Mouse (Mus musculus) liver, embryonic 13.5 days (tissue): ENCODE data around the gene Slc6a3. TPM values are rescaled to one million over a fixed set of nuclear protein-coding genes. Genes with fewer than 3 reads are reported as not detected.

Experiments
- ATAC-seq: fragments of 200-750 bp; cut with Nextera tagmentation; 2 replicates; pipeline ENCODE4 v1.8.0; 2017; ENCODE audit warnings: low read depth, mild to moderate bottlenecking, moderate number of reproducible peaks, moderate library complexity
- DNase-seq: peaks from one replicate; pipeline ENCODE4 v3.0.0; 2022
- H3K27ac ChIP-seq: fragments of 300-500 bp; sonication (generic); 2 replicates; pipeline ENCODE4 v1.5.1; 2015; ENCODE audit warnings: moderate library complexity, mild to moderate bottlenecking, inconsistent platforms
- H3K27me3 ChIP-seq: fragments of 300-500 bp; sonication (generic); 2 replicates; pipeline ENCODE4 v1.6.1; 2015; ENCODE audit warnings: mild to moderate bottlenecking, inconsistent platforms
- H3K36me3 ChIP-seq: fragments of 300-500 bp; sonication (generic); 2 replicates; pipeline ENCODE4 v1.6.1; 2015; ENCODE audit warnings: mild to moderate bottlenecking, inconsistent platforms
- H3K4me1 ChIP-seq: fragments of 300-500 bp; sonication (generic); replicated peaks from 2 replicates; pipeline ENCODE4 v1.6.1; 2015; ENCODE audit warnings: inconsistent platforms
- H3K4me2 ChIP-seq: fragments of 300-500 bp; sonication (generic); 2 replicates; pipeline ENCODE4 v1.6.1; 2015; ENCODE audit warnings: inconsistent platforms, mild to moderate bottlenecking, moderate library complexity
- H3K4me3 ChIP-seq: fragments of 300-500 bp; sonication (generic); replicated peaks from 2 replicates; pipeline ENCODE4 v1.5.1; 2015; ENCODE audit warnings: mild to moderate bottlenecking, inconsistent platforms
- H3K9ac ChIP-seq: fragments of 300-500 bp; sonication (generic); 2 replicates; pipeline ENCODE4 v1.6.1; 2015; ENCODE audit warnings: mild to moderate bottlenecking, inconsistent platforms
- H3K9me3 ChIP-seq: fragments of 300-500 bp; sonication (generic); replicated peaks from 2 replicates; pipeline ENCODE4 v1.6.1; 2016; ENCODE audit warnings: inconsistent platforms
- WGBS: fragments of 180-500 bp; shearing (Covaris S2); methylation state at CpG from one replicate; pipeline ENCODE4 v1.1.7; 2015; ENCODE audit not compliant: insufficient replicate concordance; 5-methylcytosine and 5-hydroxymethylcytosine counted together
- polyA plus RNA-seq: library from polyadenylated mRNA; unstranded; fragments of >200 nt; fragmentation: Nextera tagmentation; extraction: Ambion mirVana; gene quantifications from 2 replicates; pipeline ENCODE4 v1.2.1, GENCODE M21; 2015

The Slc6a3 gene
- 0.70 and 1.0 TPM in 2 replicates for polyA plus RNA-seq

DNA sequence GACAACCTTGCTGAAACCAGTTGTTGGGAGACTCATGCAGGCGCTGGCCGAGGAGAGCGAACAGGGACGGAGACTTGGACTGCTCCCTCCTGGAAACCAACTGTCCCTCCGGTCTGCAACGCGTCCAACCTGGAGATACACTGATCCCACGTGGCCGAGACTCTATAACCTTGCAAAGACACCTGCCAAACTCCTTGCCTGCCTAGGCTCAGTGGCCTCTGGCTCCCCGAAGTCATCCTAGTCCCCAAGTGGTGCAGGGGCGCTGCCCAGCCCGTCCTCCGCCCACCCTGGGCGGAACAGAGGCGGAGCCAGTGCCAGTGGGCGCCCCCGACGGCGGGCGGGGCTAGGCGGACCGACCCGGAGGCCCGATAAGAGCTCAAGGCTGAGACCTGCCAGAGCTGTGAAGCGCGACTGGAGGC is at the start of gene Slc6a3:
TSS of gene Slc6a3 (plus strand) at position 345 of the 419 bp plus-strand sequence.
- H3K4me1 ChIP-seq = peaks cover 35% of the 10 kb centered on the region
- peak within 1 kb of the TSS; percentile 59 for H3K9ac ChIP-seq
- H3K27me3 ChIP-seq = peaks cover 61% of the 10 kb centered on the region
- ATAC-seq = peak; percentile 98
- no peaks in the 10 kb centered on the region for H3K36me3 ChIP-seq
- peak; percentile 85 for DNase-seq
- peak within 1 kb of the TSS; percentile 71 for H3K4me2 ChIP-seq
- no peaks in the 10 kb centered on the region for H3K9me3 ChIP-seq
- peak within 1 kb of the TSS; percentile 30 for H3K27ac ChIP-seq
- H3K4me3 ChIP-seq = peak within 1 kb of the TSS; percentile 53
- under 1% methylated on average over 26 of the region's 26 CpGs for WGBS

DNA sequence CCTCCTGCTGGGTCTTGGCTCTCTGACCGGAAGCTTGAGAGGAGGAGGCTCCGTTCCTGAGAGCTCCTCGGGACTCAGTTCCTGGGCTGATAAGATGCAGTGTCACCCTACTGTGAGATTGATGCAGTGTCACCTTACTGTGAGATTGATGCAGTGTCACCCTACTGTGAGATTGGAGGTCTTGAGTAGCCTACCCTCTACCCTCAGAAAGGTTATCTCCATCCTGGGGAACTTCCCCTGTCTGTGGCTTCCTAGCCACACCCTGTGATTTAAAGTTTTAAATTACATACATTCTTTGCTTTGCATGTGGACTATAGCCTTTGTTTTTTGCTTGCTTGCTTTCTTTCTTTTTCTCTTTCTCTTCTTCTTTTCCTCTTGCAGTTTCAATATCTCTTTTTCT is 48.4 kb upstream of the Slc6a3 start:
- no peaks in the 10 kb centered on the region for H3K27me3 ChIP-seq
- WGBS = 31% methylated on average over 3 of the region's 3 CpGs
- DNase-seq = no peak
- H3K9me3 ChIP-seq = no peaks in the 10 kb centered on the region
- no peak overlapping the region for H3K4me3 ChIP-seq
- H3K27ac ChIP-seq = no peak overlapping the region
- no peak overlapping the region for H3K9ac ChIP-seq
- H3K36me3 ChIP-seq = peaks cover 100% of the 10 kb centered on the region
- H3K4me1 ChIP-seq = peaks cover 97% of the 10 kb centered on the region
- H3K4me2 ChIP-seq = no peak overlapping the region
- ATAC-seq = peak; percentile 10; the same call in 1 of the 2 replicates

DNA sequence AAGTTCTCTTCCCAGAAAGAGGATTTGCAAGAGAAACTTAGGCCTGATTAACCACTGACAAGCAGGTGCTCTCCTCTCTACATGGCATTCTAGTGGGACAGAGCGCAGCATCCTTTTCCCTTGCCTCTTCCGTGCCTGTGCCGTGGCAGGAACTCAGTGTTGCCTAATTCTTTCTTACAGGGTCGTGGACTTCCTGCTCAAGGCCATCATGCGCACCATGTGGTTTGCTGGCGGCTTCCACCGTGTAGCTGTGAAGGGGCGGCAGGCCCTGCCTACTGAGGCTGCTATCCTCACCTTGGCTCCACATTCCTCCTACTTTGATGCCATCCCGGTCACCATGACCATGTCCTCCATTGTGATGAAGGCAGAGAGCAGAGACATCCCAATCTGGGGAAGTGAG is 47.8 kb upstream of the Slc6a3 start:
- Histone ChIP-seq H3K27ac (peak overlapping the region; percentile 70), H3K4me2 (no peak overlapping the region), H3K9ac (no peak overlapping the region), H3K4me3 (no peak overlapping the region), H3K36me3 (peaks cover 100% of the 10 kb centered on the region), H3K4me1 (peaks cover 97% of the 10 kb centered on the region), H3K9me3 (no peaks in the 10 kb centered on the region), H3K27me3 (no peaks in the 10 kb centered on the region)
- 59% methylated on average over 9 of the region's 9 CpGs for WGBS
- DNase-seq (no peak), ATAC-seq (no peak)

DNA sequence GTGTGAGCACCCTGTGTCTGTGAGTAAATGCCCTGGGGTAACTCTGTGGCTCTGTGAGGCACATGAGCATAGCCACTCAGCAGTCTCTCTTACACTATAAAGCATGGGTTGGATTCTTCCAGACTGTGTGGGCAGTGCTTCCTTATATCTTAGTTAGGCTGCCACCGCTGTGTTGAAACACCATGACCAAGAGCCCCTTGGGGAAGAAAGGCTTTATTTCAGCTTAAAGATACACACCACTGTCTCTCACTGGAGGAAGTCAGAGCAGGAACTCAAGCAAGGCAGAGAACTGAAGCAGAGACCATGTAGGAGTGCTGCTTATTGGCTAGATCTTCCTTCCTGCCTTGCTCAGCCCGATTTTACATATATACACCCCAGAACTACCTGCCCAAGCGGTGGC is 46.6 kb upstream of the Slc6a3 start:
- ATAC-seq (no peak), DNase-seq (no peak)
- Histone ChIP-seq H3K27ac (peak overlapping the region; percentile 70), H3K4me3 (no peak overlapping the region), H3K4me1 (peaks cover 97% of the 10 kb centered on the region), H3K9me3 (no peaks in the 10 kb centered on the region), H3K4me2 (no peak overlapping the region), H3K9ac (0 out of 2 replicates have a peak overlapping the region, but pooled peaks have one; percentile 14), H3K36me3 (peaks cover 100% of the 10 kb centered on the region), H3K27me3 (no peaks in the 10 kb centered on the region)
- 74% methylated on average over 3 of the region's 3 CpGs for WGBS

DNA sequence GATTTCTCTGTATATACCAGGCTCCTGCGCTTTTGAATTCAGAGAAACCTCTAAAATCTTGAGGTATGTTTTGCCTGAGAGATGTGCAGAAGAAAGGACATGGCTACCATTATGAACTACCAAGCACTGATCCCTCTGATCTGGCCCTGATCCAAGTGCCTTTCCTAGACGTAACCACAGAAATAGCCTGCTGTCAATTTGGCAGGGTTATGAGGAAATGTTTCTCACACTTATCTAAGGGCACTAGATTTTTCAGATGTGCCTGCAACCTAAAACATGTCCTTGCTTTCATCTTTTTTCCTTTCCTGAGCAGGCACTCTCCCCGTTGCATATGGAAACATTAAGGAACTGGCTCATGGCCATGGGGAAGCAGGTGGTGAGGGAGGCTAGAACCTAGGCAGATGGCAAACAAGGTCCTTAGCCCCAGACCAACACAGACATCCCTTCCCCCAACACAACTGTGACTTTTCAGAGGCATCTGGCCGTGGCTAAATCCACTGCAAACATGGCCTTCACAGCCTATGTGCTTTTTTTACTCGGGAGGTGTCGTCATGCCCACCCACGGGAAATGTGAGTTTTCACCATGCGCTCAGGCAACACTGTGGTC is 45.9 kb upstream of the Slc6a3 start:
- Histone ChIP-seq H3K4me3 (no peak overlapping the region), H3K27ac (peak overlapping the region; percentile 70), H3K36me3 (peaks cover 100% of the 10 kb centered on the region), H3K9me3 (no peaks in the 10 kb centered on the region), H3K4me2 (no peak overlapping the region), H3K4me1 (peaks cover 97% of the 10 kb centered on the region), H3K27me3 (no peaks in the 10 kb centered on the region), H3K9ac (peak overlapping the region; percentile 10; the same call in 1 of the 2 replicates)
- 85% methylated on average over 8 of the region's 8 CpGs for WGBS
- DNase-seq (no peak), ATAC-seq (no peak)

DNA sequence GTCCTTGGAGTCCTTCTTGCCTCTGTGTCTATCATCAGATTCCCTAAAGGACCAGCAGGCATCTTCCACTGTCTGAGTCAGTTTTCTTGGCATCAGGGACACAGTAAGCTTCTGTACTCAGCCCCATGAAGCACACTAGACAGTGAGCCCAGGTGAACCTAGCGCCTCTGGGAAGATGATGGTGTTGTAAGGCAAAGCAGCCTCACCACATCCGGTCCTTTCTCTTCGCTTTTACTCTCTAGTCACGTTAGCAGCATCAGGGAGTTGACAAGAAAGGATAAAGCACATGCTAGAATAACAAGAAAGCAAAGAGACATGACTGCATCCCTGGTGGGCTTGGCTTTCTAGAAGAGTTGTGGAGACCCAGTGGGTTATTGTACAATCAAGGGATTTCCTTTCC is 43.4 kb upstream of the Slc6a3 start:
- ATAC-seq = no peak
- 87% methylated on average over 4 of the region's 4 CpGs for WGBS
- Histone ChIP-seq H3K9me3 (no peaks in the 10 kb centered on the region), H3K4me2 (no peak overlapping the region), H3K4me3 (no peak overlapping the region), H3K27me3 (no peaks in the 10 kb centered on the region), H3K4me1 (peaks cover 100% of the 10 kb centered on the region), H3K36me3 (peaks cover 100% of the 10 kb centered on the region), H3K9ac (peak overlapping the region; percentile 48), H3K27ac (peak overlapping the region; percentile 70)
- no peak for DNase-seq

DNA sequence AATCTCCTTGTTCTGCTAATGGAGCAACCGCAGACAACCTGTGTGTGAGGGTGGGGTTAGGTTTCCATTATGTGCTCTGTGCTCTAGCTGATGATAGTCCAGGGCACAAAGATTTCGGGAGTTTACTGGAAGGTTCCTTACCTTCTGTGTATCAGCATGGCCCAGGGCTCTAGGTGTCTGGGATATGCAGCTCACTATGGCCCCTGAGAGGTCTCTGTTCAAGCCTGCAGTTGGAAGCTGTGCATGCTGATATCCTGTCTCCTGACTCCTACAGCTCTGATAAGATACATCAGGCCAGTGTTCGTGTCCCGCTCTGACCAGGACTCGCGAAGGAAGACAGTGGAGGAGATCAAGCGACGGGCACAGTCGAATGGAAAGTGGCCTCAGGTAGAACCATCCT is 42.0 kb upstream of the Slc6a3 start:
- Histone ChIP-seq H3K4me3 (no peak overlapping the region), H3K4me2 (no peak overlapping the region), H3K27me3 (no peaks in the 10 kb centered on the region), H3K36me3 (peaks cover 100% of the 10 kb centered on the region), H3K9ac (0 out of 2 replicates have a peak overlapping the region, but pooled peaks have one; percentile 1), H3K4me1 (peaks cover 100% of the 10 kb centered on the region), H3K9me3 (no peaks in the 10 kb centered on the region), H3K27ac (peak overlapping the region; percentile 70)
- DNase-seq (no peak), ATAC-seq (peak; percentile 63)
- 67% methylated on average over 9 of the region's 9 CpGs for WGBS

DNA sequence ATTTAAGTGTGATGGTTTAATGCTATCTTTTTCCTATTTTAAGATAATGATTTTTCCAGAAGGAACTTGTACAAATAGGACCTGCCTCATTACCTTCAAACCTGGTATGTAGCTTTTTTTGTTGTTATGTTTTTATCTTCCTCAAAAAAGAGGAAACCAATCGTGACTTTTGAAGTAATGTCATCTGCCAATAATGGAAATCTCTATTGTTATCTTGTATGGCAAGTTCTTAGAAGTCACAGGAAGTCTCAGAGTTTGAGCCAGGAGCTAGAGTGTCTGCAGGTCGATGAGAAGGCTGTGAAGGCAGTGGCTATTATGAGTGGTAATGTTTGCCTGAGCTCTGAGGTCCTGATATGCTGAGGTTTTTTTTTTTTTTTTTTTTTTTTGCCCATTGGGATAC is 40.4 kb upstream of the Slc6a3 start:
- peaks cover 100% of the 10 kb centered on the region for H3K4me1 ChIP-seq
- no peaks in the 10 kb centered on the region for H3K9me3 ChIP-seq
- H3K4me3 ChIP-seq = no peak overlapping the region
- no peak overlapping the region for H3K9ac ChIP-seq
- no peak for ATAC-seq
- no peaks in the 10 kb centered on the region for H3K27me3 ChIP-seq
- WGBS = 32% methylated on average over 2 of the region's 2 CpGs
- peaks cover 100% of the 10 kb centered on the region for H3K36me3 ChIP-seq
- H3K4me2 ChIP-seq = no peak overlapping the region
- DNase-seq = no peak
- H3K27ac ChIP-seq = peak overlapping the region; percentile 95

DNA sequence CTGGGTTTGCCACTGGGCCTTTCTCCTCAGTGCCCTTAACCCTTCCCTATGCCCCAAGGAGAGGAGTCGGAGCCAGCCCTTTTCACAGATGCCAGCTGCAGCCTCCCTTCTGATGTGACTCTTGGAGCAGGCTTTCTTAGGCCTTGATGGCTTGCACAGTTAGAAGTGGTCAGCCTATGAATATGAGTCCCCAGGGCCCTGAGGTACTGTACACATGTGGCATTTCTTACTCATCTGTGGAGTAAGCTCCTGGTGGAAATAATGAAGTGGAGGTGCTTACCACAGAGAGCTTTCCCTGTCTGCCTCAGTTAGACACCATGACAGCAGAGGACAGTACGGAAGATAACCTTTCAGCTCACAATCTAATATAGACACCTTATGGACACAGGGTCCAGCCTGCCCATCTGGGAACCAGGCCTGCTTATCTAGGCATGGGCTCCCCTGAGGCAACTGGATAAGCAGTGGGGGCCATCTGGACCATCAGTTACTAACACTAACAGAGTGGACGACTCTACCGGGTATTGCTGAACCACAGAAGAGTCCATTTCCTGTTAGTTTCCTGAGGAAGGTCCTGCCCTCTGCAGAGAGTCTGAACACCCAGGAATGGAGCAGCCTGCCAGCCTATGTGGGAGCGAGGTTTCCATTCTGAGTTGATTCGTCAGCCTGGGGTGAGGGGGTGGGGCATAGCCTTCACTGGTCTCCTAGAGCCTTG is 36.5 kb upstream of the Slc6a3 start:
- WGBS = 24% methylated on average over 6 of the region's 6 CpGs
- Histone ChIP-seq H3K4me3 (peak overlapping the region; percentile 15), H3K9me3 (no peaks in the 10 kb centered on the region), H3K27me3 (no peaks in the 10 kb centered on the region), H3K4me2 (peak overlapping the region; percentile 50), H3K9ac (peak overlapping the region; percentile 74), H3K36me3 (peaks cover 99% of the 10 kb centered on the region), H3K4me1 (peaks cover 78% of the 10 kb centered on the region), H3K27ac (peak overlapping the region; percentile 95)
- DNase-seq (peak; percentile 84), ATAC-seq (peak; percentile 95)

DNA sequence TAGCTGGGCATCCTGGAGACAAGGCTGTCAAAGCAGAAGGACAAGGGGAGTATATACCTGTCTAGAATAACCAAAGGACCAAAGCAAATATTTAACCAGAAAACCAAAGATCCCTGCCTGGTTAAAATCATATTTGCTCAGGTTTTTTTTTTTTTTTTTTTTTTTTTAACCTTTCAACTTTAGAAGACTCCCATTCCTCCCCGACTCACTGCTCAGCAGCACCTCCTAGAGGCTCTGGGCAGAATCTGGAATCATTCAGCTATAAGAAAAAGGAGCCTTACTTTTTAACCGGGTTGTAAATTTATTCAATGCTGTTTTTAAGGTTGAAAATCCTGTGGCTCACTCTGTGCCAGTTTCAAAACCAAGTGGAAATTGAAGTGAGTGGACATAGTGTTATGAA is 33.8 kb upstream of the Slc6a3 start:
- no peaks in the 10 kb centered on the region for H3K27me3 ChIP-seq
- peaks cover 53% of the 10 kb centered on the region for H3K4me1 ChIP-seq
- H3K27ac ChIP-seq = peak overlapping the region; percentile 95
- no peaks in the 10 kb centered on the region for H3K9me3 ChIP-seq
- WGBS = 59% methylated on average over 2 of the region's 2 CpGs
- ATAC-seq = no peak
- peaks cover 99% of the 10 kb centered on the region for H3K36me3 ChIP-seq
- H3K4me2 ChIP-seq = no peak overlapping the region
- no peak overlapping the region for H3K4me3 ChIP-seq
- H3K9ac ChIP-seq = no peak overlapping the region
- DNase-seq = no peak

DNA sequence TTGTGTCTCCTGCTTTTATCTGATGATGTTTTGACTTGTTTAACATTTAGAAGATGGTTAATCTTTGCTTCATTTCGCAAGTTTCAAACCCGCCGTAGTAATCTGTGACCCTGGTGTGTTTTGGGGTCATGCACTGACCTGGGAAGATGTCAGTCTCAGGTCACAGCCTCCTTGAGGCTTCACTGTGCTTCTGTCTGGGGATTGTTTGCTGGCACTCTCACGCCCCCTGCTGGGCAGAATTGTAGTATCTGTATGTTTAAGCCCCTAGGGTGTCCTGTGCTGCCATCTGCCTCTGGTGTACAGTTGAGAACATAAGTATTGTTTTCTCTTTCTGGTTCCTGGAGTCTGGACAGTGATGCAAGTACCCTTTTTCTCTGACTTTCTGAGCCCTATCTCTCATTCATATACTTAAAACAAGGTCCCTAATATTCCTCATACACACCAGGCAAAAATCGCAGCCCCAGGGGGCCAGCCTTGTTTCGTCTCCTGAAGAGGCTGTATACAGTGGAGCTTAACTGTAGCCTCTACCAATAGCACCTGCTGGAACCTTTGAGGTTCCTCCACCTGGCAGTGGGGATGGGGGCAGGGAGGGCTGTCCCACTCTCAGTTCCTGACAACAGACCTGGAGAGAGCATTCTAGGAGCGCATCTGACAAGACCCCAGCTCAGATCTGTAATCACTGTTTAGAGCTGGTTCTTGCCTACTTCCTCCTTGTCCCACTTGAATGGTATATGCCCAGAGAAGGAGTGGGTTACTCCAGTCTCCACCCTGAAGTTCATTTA is 30.7 kb upstream of the Slc6a3 start:
- H3K4me3 ChIP-seq = no peak overlapping the region
- no peak overlapping the region; the same call in 1 of the 2 replicates for H3K27ac ChIP-seq
- peak; percentile 64 for DNase-seq
- no peak overlapping the region for H3K9ac ChIP-seq
- ATAC-seq = peak; percentile 62
- no peaks in the 10 kb centered on the region for H3K9me3 ChIP-seq
- no peaks in the 10 kb centered on the region for H3K27me3 ChIP-seq
- WGBS = 74% methylated on average over 7 of the region's 7 CpGs
- H3K36me3 ChIP-seq = peaks cover 99% of the 10 kb centered on the region
- no peak overlapping the region for H3K4me2 ChIP-seq
- H3K4me1 ChIP-seq = peaks cover 22% of the 10 kb centered on the region
